Mouse (Mus musculus): ENCODE results near the gene Syn3.
A peak's percentile ranks its signal among the peaks of the same experiment; 100 is the strongest.
"Not testable (repeated sequence)": the region's sequence is repeated elsewhere in the genome, so short reads cannot be mapped to it uniquely, and the experiment has no call there.

Syn3 gene

DNA sequence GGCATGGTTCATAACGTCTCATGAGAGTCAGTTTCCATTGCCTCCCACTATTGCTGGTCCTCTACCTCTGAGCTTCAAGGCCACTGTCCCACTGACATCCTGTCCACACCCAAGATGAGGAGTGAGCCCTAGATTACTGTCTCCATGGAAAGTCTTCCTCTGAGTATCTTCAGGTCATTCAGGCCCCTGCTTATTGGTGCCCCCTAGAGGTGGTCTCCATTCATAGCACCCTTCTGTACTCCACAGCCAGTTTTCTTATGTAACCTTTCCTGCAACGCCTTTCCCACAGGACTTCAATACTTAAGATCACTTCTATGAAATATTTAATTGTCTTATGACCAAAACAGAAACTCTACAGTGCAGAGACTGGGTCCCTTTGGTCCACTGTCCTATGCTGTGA lies 80.4 kb downstream of the Syn3 start:
- no peak for DNase-seq (ENCODE audit: low spot score in 2 of 2)

DNA sequence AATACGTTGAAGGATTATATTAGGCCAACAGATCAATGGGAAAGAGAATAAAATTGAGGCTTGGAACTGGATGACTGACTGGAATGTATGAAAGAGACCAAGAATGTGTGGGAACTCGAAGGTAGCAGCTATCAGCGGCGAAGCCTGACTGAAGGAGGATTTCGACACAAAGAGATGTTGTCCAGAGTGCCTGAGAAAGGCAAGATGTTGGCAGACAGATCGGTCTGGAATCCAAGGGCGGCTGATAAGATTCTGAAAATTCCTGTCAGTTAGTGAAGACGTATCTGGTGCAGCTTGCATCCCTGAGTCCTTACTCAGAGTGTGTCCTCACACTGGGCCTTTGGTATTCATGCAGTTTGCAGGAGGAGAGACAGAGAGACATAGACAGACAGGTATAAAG lies 81.9 kb downstream of the Syn3 start:
- no peak for DNase-seq (ENCODE audit: low spot score in 2 of 2)

DNA sequence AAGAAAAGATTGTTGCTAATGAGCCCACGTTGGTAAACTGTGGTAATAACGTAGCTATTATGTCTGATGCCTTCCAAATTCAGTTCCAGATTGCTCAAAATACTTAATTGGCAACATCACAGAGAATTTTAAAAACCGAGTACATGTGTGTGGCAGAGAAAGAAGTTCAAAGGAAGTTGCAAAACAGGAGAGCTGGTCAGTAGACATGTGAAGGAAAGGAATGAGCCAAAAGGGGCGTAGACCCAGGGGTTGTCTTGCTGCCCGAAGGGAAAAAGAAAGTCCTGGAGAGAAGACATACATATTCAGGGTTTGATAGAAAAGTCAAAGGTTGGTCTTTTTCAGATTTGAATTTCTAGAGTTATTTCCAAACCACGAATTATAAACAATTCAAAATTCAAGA lies 87.8 kb downstream of the Syn3 start:
- no peak for DNase-seq (ENCODE audit: low spot score in 2 of 2)

DNA sequence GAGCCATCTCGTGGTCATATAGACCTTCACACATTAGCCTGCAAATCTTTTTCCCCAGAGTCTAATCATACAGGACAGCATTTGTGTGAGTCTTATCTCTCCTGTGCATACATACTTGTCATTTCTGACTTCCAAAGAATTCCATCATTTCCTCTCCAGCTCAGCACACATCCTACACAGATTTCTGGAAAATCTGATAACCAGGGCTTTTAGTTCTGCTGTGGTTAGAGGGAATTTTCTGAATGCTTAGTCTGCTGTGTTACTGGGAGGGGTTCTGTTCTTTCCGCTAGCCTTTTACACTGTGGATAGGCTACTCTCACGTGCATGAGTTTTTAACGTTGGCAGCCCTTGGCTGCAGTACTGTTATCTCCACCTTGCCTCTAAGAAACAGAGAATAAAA lies 91.7 kb downstream of the Syn3 start:
- DNase-seq (ENCODE audit: low spot score in 2 of 2) = no peak

DNA sequence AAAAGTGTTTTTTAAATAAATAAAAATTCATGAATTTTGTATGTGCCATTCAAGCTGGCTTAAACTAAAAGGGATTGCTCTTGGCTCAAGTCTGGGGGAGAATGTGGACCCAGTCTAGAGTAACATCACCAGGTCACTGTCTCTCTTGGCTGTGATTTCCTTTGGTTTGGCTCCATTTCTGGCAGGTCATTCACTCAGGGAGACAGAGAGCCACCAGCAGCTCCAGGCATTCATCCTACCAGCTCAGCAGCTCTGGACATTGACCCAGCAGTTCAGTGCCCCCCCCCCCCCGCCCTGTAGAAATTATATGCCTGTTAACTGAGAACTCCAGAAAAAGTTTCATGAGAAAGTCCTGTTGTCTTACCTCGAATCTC lies 100.4 kb downstream of the Syn3 start:
- DNase-seq (ENCODE audit: low spot score in 2 of 2) = no peak

DNA sequence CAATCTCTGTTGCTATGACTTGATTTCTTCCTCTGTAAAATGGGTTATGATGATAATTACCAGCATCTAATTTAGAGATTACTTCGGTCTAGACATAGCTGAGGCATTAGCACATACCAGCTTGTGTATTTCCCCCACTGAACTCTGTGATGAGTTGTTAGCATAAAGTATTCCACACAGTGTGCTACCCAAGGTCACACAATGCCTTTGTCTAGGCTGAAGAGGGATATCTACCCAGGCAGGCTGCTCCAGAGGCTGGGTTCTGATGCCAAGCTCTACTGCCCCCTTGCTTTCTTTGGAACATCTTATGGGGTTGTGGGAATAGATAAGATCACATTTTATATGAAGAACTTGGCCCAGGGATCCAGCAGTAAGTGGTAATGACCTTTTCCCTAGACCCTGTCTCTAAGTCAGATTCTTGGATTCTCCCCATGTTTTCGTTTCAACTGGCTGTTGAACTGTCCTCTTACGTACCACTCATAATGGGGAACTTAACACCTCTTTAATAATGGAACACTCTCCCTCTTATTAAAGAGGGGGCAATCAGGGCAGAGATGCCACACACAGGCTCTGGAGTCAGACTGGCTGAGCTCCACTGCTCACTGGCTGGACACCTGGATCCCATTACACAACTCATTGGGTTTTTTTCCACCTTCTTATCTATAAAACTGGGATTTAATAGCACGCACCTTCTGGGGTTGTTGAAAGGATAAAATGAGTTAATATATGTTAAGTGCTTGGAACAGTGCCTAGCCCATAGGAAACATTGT lies 100.9 kb downstream of the Syn3 start:
- DNase-seq (ENCODE audit: low spot score in 2 of 2) = no peak

DNA sequence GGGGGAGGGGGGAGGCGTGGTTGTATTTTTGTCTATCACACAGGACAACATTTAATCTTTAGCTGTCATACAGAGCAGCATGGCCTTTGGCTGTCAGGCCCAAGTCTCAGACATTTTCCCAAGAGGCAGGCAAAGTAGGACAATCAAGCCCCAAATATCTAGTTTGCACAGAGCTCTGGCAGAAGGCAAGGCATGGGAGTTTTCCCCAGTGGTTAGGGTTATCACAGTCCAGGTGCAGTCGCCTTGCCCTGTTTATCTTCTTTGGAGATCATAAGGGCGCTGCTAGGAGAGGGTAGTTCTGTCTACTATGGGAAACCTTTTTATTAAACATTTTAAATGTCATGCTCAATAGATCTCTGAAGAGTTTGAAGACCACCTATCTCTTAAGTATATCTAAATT lies 106.3 kb downstream of the Syn3 start:
- DNase-seq (ENCODE audit: low spot score in 2 of 2) = no peak

DNA sequence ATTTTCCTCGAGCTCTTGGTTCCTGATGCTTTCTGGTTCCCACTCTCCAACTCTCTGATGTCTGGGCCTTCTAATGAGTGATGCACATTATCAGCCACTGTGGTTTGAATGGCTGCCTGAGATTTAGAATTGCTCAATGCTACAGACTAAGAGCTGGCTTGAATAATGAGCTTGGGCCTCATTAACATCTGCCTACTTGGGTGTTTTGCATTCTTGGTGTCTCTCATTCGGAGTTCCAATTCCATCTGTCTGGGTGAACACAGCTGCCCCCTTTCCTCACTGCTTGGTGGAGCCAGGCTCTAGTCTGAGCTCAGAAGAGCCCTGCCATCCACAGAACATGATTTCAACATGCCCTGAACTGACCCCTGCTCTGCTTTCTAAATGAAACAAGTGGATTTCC lies 108.8 kb downstream of the Syn3 start:
- DNase-seq (ENCODE audit: low spot score in 2 of 2) = no peak

DNA sequence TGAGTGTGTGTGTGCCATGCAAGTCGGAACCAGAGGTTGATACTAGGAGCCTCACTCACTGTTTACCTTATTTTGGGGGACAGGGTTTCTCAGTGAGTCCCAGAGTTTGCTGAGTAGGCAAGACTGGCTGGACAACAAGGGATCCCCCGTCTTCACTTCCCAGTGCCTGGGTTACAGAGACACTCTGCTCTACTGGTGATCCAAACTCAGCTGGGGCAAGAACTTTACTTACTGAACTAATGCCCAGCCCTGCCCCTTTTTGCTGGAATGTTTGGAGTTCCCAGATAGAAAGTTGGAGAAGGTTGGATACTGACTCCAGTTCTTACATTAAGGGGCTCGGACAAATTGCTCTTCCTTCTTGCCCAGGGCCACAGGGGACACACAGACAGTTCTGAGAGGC lies 109.3 kb downstream of the Syn3 start:
- no peak for DNase-seq (ENCODE audit: low spot score in 2 of 2)

DNA sequence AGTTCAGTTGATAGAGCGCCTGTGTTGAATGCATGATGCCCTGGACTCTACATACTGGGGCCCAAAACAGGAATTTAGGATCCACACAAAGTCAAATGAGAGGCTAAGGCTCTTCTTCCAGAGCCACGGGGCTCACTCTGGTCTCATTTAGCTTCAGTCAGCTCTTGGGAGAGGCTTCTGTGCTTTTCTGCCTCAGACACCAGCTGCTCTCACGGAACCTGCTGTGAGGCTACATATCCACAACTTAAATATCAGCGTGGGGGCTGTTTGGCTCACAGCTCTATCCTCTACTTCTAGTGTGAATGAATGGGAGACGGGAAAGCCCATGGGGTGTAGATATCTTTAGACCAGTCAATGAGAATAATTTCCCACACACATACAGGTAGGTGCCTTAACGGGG lies 109.9 kb downstream of the Syn3 start:
- DNase-seq (ENCODE audit: low spot score in 2 of 2) = peak; percentile 28 to 44

DNA sequence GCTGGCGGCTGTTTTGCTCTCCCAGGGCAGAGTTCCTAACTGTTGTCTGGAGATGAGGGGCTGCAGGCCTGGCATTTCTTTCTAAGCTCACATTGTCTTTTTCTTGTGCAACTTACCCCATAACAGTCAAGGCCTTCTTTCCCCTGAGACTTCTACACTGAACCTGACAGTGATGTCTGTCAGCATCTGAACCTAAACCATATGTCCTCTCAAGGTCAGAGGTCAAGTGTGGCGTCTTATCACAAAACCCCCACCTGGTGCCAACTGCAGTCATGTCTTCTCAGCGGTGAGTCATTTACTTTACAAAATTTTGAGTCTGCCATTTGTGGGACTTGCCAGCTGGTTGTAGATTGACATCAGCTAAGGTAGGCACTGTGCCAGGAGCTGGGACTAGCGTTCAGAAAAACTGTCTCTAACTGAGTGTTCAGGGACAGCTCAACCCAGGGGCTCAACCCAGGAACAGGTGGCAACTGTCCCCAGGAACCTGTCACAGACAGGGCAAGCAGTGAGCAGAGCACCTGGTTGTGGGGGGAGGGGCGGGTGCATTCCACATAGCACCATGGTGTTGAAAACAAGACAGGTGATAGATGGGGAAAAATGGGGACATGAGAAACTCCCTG lies 110.8 kb downstream of the Syn3 start:
- peak; percentile 25 to 28 for DNase-seq (ENCODE audit: low spot score in 2 of 2)

DNA sequence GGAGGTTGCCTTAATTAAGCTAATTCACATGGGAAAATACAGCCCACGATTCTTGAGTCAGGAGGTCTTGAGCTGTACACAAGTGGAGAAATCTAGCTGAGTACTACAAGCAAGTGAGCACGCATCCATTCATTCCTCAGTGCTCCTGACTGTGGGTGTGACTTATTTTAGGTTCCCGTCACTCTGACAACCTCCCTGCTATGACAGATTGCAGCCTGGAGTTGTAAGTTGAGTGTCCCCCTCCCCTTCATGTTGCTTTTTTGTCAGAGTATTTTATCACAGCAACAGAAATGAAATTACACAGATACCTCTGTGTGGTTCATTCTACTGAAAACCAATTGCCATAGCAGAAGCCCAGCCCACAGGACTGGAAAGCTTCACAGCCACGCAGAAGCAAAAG lies 112.5 kb downstream of the Syn3 start:
- DNase-seq (ENCODE audit: low spot score in 2 of 2) = no peak

DNA sequence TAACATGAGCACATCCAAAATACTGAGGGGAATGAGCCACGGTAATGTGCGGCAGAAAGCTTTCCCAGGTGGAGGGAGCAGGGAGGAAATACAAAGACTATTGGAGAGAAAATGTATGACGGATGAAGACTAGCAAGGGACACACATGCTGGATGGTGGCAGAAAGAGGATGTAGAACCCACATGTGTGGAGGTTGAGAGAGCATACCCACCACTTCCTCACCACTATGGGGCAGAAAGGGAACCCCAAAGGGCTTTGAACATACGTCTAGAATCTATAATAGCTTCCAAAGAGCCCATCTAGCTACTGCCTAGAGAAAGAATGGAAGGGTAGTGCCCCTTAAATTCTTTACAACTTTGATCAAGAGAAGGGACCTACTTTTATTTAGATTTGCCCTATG lies 113.0 kb downstream of the Syn3 start:
- no peak for DNase-seq (ENCODE audit: low spot score in 2 of 2)

DNA sequence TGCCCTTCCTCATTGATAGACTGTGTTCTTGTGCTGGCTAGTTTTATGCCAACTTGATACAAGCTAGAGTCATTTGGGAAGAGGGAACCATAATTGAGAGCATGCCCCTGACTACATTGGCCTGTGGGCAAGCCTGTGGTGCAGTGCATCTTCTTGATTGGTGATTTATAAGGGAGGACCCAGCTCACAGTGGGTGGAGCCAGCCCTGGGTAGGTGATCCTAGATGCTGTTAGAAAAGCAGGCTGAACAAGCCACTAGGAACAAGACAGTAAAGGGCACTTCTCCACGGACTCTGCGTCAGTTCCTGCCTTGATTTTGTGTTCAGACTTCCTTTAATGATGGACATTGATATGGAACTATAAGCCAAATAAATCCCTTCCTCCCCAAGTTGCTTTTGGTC lies 114.0 kb downstream of the Syn3 start:
- no peak for DNase-seq (ENCODE audit: low spot score in 2 of 2)

DNA sequence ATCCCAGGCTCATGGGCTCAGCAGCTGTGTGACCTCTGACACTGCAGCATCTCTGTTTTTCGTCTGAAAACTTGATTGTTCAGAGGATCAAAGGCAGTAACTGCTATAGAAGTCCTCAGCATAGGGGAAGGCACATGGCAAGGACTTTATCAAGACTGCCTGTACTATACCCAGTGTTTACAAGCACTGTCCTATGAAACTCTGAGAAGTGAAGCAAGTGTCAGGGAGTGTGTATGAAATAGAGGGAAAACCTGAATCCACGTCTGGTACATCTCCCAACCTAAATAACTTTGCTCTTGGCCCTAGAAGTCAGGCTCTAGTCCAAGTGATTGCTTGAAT lies 116.8 kb downstream of the Syn3 start:
- no peak for DNase-seq (ENCODE audit: low spot score in 2 of 2)

DNA sequence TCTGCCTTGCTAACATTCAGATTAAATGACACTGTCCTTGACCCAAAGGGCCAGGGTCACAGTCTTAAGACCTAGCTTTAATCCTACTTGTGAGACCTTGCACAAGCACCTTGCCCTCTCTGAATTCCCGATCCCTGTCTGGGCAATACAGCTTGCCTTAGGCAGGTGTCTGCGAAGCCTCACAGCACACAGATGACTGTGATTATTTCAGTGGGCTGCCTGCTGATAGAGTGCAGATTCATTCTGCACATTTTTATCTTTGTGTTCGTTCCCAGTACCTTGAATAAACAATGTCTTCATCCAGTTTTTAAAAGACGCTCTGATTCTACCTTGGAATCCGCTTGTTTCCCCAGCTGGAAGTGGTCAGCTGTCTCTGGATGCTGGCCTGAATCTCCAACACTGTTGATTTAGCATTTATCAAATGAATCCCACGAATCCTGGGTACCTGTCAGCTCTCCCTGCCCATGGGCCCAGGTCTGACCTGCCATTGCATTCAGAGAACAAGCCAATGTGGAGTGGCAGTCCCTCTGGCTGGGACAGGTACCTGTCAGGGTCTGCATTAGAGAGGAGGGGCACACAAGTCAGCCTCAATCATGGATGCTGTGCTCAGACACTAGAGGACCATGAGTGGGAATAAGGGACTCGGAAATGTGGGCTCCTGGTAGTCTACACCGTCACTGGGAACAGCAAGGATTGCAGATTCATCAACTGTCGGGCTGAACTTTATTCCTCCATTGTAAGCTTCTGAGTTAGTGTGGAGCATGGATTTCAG lies 117.4 kb downstream of the Syn3 start:
- DNase-seq (ENCODE audit: low spot score in 2 of 2) = no peak

DNA sequence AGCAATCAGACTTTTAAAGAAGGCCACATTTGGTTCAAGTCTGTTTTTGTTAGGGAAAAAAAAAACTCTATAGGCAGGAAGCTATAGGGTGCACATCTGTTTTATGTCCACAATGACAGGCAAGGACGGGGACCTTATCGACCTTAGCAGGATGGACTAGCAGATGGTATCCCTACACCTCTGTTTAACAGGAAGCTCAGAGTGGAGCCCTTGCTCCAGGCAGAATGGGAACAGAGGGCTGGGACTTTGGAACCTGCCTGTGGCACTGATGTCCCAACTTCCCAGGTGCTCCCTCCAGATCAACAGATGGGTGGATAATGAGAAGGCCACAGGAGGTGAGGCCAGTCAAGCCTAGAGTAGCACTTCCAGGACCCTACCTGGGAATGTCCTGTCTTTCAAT lies 118.1 kb downstream of the Syn3 start:
- no peak for DNase-seq (ENCODE audit: low spot score in 2 of 2)

DNA sequence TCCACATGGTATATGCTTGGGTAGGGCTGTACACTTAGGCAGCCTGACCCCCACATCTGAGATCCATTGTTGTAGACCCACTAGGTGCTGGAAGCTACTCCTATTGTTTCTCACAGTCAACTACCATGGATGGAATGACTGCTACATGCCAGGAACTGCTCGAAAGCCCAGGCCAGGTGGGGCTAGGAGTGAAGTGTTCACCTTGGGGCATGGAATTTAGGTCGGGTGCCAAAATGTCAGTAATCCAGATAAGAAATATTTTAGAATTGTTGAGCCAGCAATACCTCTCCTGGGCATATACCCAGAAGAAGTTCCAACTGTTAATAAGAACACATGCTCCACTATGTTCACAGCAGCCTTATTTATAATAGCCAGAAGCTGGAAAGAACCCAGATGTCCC lies 119.9 kb downstream of the Syn3 start:
- DNase-seq (ENCODE audit: low spot score in 2 of 2) = not testable (repeated sequence)

DNA sequence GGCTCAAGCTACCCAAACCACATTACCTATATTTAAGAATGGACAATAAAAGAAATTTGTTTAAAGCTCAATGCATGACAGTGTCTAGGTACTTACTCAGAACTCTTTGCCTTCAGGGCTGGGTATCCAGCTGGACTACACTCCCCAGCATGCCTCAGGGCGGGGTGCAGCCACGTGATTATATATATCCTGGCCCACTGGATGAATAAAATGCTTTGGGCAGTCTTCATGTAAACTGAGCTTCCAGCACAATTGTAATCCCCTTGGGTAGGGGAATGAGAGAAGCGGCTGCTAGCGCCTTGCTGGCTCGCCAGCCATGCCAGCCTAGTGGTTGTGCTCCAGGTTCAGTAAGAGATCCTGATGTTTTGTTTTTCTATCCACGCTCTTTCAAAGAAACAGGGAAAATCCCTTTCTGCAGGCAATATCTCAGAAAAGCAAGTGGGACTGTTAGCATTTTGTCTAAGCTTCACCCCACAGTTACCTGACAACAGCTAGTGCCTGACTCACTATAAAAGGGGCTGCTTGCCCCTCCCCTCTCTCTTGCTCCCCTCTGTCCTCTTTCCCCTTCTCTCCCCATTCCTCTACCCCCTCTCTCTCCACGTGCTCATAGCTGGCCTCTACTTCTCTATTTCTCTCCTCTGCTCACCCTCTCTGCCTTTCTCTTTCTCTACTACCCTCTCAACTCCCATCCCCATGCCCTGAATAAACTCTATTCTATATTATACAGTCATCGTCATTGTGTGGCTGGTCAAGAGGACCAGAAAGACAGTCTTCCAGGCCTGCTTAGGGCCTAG lies 122.1 kb downstream of the Syn3 start:
- no peak for DNase-seq (ENCODE audit: low spot score in 2 of 2)

DNA sequence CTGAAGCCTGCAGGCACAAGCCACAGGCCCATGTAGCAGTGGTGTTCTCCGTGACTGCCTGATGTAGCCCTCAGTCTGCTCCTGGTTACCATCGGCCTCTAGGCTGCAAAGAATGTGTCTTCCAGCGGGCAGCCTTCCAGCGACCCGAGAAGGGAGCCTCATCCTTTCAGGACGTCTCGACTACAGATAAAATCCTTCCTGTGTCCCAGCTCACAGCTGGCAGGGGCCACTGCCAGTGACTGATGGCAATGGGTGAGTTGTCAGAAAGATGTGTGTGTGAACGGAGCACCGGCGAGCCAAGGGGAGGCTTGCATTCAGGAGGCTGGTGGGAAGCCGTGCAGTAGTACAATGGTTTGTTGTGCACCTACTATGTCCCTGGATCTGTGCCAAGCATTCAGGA lies 122.8 kb downstream of the Syn3 start:
- peak; percentile 28 to 36 for DNase-seq (ENCODE audit: low spot score in 2 of 2)

DNA sequence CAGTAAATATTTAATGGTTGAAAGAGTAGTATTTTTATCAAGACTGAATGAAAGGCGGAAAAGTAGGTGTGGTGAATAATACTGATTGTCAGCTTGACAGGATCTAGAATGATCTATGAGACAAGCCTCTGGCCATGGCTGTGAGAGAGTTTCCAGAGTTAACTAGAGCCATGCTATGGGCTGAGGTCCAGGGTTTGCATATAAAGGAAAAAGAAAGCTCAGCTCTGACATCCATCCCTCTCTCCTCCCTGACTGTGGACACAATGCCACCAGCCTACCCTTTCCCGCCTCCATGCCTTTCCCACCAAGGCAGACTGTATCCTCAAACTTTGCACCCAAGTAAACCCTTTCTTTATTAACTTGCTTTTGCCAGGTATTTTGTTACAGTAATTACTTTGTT lies 124.6 kb downstream of the Syn3 start:
- no peak for DNase-seq (ENCODE audit: low spot score in 2 of 2)

DNA sequence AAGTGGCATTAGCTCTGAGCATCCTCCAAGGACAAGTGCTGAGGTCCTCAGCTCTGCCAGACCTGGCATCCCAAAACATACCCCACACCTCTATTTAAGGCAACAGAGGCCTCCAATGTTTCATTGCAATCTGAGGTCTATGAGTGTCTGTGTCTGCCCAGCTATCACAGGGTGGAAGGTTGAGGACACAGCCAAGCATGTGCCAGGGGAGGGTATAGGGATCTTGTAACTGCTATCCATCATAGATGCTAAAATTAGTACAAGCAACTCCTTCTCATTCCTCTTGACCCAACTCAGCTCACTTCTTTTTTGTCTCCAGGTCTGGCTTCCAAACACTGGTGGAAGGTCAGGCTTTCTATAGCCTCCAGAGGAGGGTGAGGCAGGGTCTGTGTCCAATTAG lies 127.1 kb downstream of the Syn3 start:
- no peak for DNase-seq (ENCODE audit: low spot score in 2 of 2)
